Mouse (Mus musculus) liver, postnatal 0 days (tissue): ENCODE measurements at regions not wholly inside any gene's neighbourhood (a gene's known extent, or its start where the extent isn't known, plus 50 kb on each side); places are given as distances from the start of the nearest gene placed in this dataset.
A peak's percentile ranks its signal among the peaks of the same experiment; 100 is the strongest.

Experiments used
- ATAC-seq: fragments of 200-750 bp; cut with Nextera tagmentation; 2 replicates; pipeline ENCODE4 v1.8.0; 2017; ENCODE audit warnings: mild to moderate bottlenecking, moderate library complexity
- DNase-seq: peaks from one replicate; pipeline ENCODE4 v3.0.0-alpha.2; 2016
- H3K27ac ChIP-seq: fragments of 300-500 bp; sonication (generic); 2 replicates; pipeline ENCODE4 v1.5.1; 2014; ENCODE audit warnings: antibody characterized with exemption, moderate library complexity, mild to moderate bottlenecking, low read depth
- H3K27me3 ChIP-seq: fragments of 300-500 bp; sonication (generic); 2 replicates; pipeline ENCODE4 v1.6.1; 2014; ENCODE audit warnings: low read length, control low read depth, mixed read lengths; ENCODE audit not compliant: insufficient read depth
- H3K36me3 ChIP-seq: fragments of 300-500 bp; sonication (generic); replicated peaks from 2 replicates; pipeline ENCODE4 v1.6.1; 2014; ENCODE audit warnings: mild to moderate bottlenecking, control low read depth, low read length, moderate library complexity, mixed read lengths; ENCODE audit not compliant: insufficient read depth
- H3K4me1 ChIP-seq: fragments of 300-500 bp; sonication (generic); 2 replicates; pipeline ENCODE4 v1.6.1; 2014; ENCODE audit warnings: antibody characterized with exemption, mild to moderate bottlenecking, control low read depth; ENCODE audit not compliant: insufficient read depth
- H3K4me2 ChIP-seq: fragments of 300-500 bp; sonication (generic); 2 replicates; pipeline ENCODE4 v1.6.1; 2014; ENCODE audit warnings: low read depth, mild to moderate bottlenecking, low read length, moderate library complexity, mixed read lengths
- H3K4me3 ChIP-seq: fragments of 300-500 bp; sonication (generic); 2 replicates; pipeline ENCODE4 v1.5.1; 2014; ENCODE audit warnings: low read depth, low read length
- H3K9ac ChIP-seq: fragments of 300-500 bp; sonication (generic); replicated peaks from 2 replicates; pipeline ENCODE4 v1.6.1; 2014; ENCODE audit warnings: mild to moderate bottlenecking, moderate library complexity
- H3K9me3 ChIP-seq: fragments of 300-500 bp; sonication (generic); 2 replicates; pipeline ENCODE4 v1.6.1; 2016; ENCODE audit warnings: mild to moderate bottlenecking, control low read depth, low read length, mixed read lengths
- CTCF ChIP-seq: sonication (generic); IDR thresholded peaks from 2 replicates; pipeline ENCODE4 v1.5.1; 2016; ENCODE audit warnings: antibody characterized with exemption, low read depth
- EP300 ChIP-seq: IDR thresholded peaks from 2 replicates; pipeline ENCODE4 v1.6.1; 2016; ENCODE audit warnings: antibody characterized with exemption, low read depth, mild to moderate bottlenecking
- WGBS: fragments of 180-500 bp; shearing (Covaris S2); extraction: QIAGEN DNeasy Blood & Tissue Kit; methylation state at CpG from one replicate; pipeline ENCODE4 v1.1.7; 2014; ENCODE audit not compliant: insufficient replicate concordance; 5-methylcytosine and 5-hydroxymethylcytosine counted together

GRCm38 (mm10) chr2:160256251-160256650 is 77.7 kb downstream of the Gm826 start:
- TF ChIP-seq CTCF = no peak
- no peak for TF ChIP-seq EP300
- no peak overlapping the region for H3K9ac ChIP-seq
- no peaks in the 10 kb centered on the region for H3K9me3 ChIP-seq
- H3K36me3 ChIP-seq = no peaks in the 10 kb centered on the region
- no peak overlapping the region for H3K27ac ChIP-seq
- DNase-seq = no peak
- H3K4me2 ChIP-seq = no peak overlapping the region
- no peaks in the 10 kb centered on the region for H3K4me1 ChIP-seq
- no peaks in the 10 kb centered on the region for H3K27me3 ChIP-seq
- no peak for ATAC-seq
- no peak overlapping the region for H3K4me3 ChIP-seq
- 61% methylated on average over 7 of the region's 7 CpGs for WGBS

- Histone ChIP-seq H3K4me2 (no peak overlapping the region), H3K4me3 (no peak overlapping the region), H3K9ac (no peak overlapping the region), H3K36me3 (no peaks in the 10 kb centered on the region), H3K27me3 (no peaks in the 10 kb centered on the region), H3K4me1 (peaks cover 19% of the 10 kb centered on the region), H3K27ac (peak overlapping the region; percentile 92), H3K9me3 (no peaks in the 10 kb centered on the region)
- 75% methylated on average over 3 of the region's 3 CpGs for WGBS
- no peak for DNase-seq
- TF ChIP-seq CTCF (no peak), EP300 (no peak)
- peak; percentile 45 for ATAC-seq
Measured at GRCm38 (mm10) chr2:160250228-160250627, 83.7 kb downstream of the Gm826 start.

GRCm38 (mm10) chr2:160249104-160250093 is 84.6 kb downstream of the Gm826 start:
- no peaks in the 10 kb centered on the region for H3K27me3 ChIP-seq
- ATAC-seq = peak; percentile 94
- TF ChIP-seq CTCF (no peak), EP300 (peak; percentile 88)
- H3K4me3 ChIP-seq = no peak overlapping the region
- H3K4me1 ChIP-seq = peaks cover 19% of the 10 kb centered on the region
- H3K9me3 ChIP-seq = no peaks in the 10 kb centered on the region
- DNase-seq = peak; percentile 41
- H3K36me3 ChIP-seq = no peaks in the 10 kb centered on the region
- H3K9ac ChIP-seq = no peak overlapping the region
- WGBS = 50% methylated on average over 9 of the region's 9 CpGs
- H3K4me2 ChIP-seq = 0 out of 2 replicates have a peak overlapping the region, but pooled peaks have one; percentile 6
- peak overlapping the region; percentile 92 for H3K27ac ChIP-seq

GRCm38 (mm10) chr2:160247286-160247685 is 86.7 kb downstream of the Gm826 start:
- no peaks in the 10 kb centered on the region; the same call in 1 of the 2 replicates for H3K27me3 ChIP-seq
- no peak overlapping the region for H3K27ac ChIP-seq
- no peak for ATAC-seq
- H3K9me3 ChIP-seq = no peaks in the 10 kb centered on the region
- peaks cover 19% of the 10 kb centered on the region for H3K4me1 ChIP-seq
- H3K4me2 ChIP-seq = peak overlapping the region; percentile 9; the same call in 1 of the 2 replicates
- H3K4me3 ChIP-seq = no peak overlapping the region
- 73% methylated on average over 6 of the region's 6 CpGs for WGBS
- no peak for TF ChIP-seq CTCF
- no peak for TF ChIP-seq EP300
- no peak overlapping the region for H3K9ac ChIP-seq
- DNase-seq = no peak
- H3K36me3 ChIP-seq = no peaks in the 10 kb centered on the region

GRCm38 (mm10) chr2:160246356-160246755 is 87.6 kb downstream of the Gm826 start:
- Histone ChIP-seq H3K4me2 (no peak overlapping the region), H3K4me1 (peaks cover 19% of the 10 kb centered on the region), H3K27me3 (no peaks in the 10 kb centered on the region; the same call in 1 of the 2 replicates), H3K27ac (0 out of 2 replicates have a peak overlapping the region, but pooled peaks have one; percentile 12), H3K9ac (no peak overlapping the region), H3K9me3 (no peaks in the 10 kb centered on the region), H3K36me3 (no peaks in the 10 kb centered on the region), H3K4me3 (no peak overlapping the region)
- DNase-seq = peak; percentile 58
- peak; percentile 38 for ATAC-seq
- 68% methylated on average over 1 of the region's 1 CpGs for WGBS
- TF ChIP-seq EP300 = peak; percentile 76; the same call in 1 of the 2 replicates
- no peak for TF ChIP-seq CTCF

- WGBS = 45% methylated on average over 7 of the region's 7 CpGs
- DNase-seq (no peak), ATAC-seq (no peak)
- TF ChIP-seq EP300 (no peak), CTCF (no peak)
- Histone ChIP-seq H3K4me3 (no peak overlapping the region), H3K36me3 (no peaks in the 10 kb centered on the region), H3K4me1 (peaks cover 15% of the 10 kb centered on the region), H3K9me3 (no peaks in the 10 kb centered on the region), H3K27ac (no peak overlapping the region), H3K27me3 (no peaks in the 10 kb centered on the region; the same call in 1 of the 2 replicates), H3K4me2 (no peak overlapping the region), H3K9ac (no peak overlapping the region)
Measured at GRCm38 (mm10) chr2:160244866-160245265, 89.1 kb downstream of the Gm826 start.
